Mouse (Mus musculus) megakaryocyte progenitor cell, adult 5-6 weeks (primary cell): ENCODE data around the gene Lmntd1. TPM values are rescaled to one million over a fixed set of nuclear protein-coding genes. Genes with fewer than 3 reads are reported as not detected.
A peak's percentile ranks its signal among the peaks of the same experiment; 100 is the strongest.
"Not testable (repeated sequence)": the region's sequence is repeated elsewhere in the genome, so short reads cannot be mapped to it uniquely, and the experiment has no call there.

Experiments used
- ATAC-seq: replicated peaks from 2 replicates; pipeline ENCODE4 v1.8.0; 2016; ENCODE audit warnings: mild to moderate bottlenecking, moderate TSS enrichment, inconsistent platforms; ENCODE audit not compliant: poor library complexity
- total RNA-seq, 2 experiments: library from RNA; stranded (forward) in 1 of 2; stranded (reverse) in 1 of 2; fragments of 157-497, 149-512 nt in 1 of 2; fragments of 200-1000 nt in 1 of 2; gene quantifications; 2 replicates each; pipeline versions ENCODE4 v1.2.3 to v1.2.4; 2015 to 2017

The Lmntd1 gene
- total RNA-seq, 2 experiments from 2014 or later, result not detected

DNA sequence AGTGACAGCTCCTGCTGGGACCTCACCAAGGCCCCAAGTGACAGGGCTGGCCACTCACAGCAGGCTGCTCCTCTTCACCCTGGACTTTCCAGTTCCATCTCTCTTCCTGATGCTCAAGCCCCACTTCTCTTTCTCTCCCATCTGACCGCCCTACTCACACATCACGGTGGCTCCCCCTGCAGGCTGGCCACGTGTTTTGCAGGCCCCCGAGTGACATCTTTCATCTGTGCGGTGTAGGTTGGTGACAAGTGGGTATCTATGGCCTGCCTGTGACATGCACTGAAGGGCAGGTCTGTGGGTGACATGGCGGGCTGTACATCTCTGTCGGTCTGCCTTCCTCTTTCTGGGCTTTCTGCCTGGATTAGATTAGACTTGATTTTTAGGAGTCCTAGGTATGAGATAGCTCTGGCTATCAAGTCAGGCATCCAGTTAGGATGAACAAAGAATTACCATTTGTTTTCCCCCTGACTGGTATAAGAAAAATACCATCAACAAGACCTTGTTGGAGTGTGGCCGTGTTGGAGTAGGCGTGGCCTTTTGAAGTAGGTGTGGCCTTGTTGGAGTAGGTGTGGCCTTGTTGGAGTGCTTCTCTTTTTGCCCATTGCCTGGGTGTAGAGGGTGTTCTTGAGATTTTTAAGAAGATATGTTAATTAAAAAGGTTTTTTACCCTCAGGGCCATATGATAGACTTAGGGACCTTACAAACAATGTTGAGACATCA, 265.8 kb downstream of the Lmntd1 start:
- peak; percentile 92 for ATAC-seq

DNA sequence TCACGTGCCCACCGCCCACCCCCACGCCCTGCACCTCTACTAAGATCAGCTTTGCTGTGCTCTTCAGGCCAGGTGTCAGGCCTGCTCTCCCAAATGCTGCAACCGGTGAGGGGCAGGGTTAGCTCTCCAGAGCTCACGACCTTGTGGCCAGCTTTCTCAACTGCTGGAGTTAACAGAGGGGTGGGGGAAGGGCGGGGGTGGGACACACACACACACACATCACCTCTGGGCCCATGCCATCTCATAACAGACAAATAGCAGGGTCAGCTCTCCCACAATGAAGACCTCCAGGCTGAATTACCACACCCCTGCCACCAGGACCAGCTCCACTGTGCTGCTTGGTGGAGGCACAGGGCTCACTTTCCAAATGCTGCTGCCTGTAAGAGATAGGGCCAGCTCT, 266.5 kb downstream of the Lmntd1 start:
- no peak for ATAC-seq

GRCm38 (mm10) chr6:145346789-145347557, 267.1 kb downstream of the Lmntd1 start:
- ATAC-seq, result no peak

DNA sequence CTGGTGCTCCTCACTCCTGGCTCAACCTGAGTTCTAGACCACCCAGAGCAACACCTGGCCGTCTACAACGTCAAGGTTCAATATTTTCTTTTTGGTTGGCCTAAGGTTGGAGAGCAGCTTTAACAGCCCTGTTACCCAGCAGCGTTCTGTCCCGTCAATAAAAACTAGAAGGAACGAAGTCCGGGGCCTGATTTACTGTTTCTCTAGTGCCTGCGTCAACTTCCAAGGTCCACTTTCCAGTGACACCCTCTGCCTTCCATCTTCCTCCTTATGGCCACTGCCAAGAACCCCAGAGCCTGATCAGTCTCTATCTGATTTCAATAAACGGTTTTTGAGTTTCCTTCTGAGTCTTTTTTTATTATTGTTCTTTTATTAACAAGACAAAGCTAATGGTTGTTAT, 267.8 kb downstream of the Lmntd1 start:
- ATAC-seq, result no peak

DNA sequence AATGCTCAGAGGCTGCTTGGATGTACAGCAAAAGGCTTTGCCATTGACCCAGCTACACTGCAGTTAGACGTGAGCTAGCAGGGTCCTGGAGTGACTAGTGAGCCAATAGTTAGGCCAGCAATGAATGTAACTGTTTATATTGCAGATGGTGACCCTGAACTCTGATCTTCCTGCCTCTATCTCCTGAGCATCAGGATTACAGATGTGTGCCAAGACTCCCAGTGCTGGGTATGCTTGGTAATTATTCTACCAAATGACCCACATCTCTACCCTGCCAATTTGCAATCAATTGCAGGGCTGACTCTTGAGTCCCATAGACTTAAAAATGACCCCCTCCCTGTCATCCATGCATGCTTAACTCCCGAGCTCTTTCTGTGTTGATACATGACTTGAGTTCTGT, 269.4 kb downstream of the Lmntd1 start:
- no peak for ATAC-seq

GRCm38 (mm10) chr6:145343457-145343856, 270.7 kb downstream of the Lmntd1 start:
- ATAC-seq, result no peak

DNA sequence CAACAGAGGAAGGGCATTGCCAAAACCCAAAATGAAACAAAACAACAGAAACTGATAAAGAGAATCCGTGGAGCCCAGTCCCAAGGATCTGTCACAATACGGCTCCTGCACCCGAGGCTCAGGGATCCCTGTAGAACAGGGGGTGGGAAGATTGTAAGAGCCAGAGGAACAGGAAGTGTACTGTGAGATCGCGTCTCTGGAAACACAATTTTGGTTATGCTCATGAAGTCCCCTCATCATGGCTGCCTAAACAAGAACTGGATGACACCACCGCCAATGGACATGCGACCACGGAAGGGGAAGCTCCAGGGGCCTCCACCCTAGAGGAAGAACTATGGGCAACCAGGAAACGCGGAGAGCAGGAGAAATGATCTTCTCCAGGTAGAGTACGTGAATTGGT, 271.3 kb downstream of the Lmntd1 start:
- ATAC-seq, result no peak

- peak; percentile 60 for ATAC-seq
These were observed 272.6 kb downstream of the Lmntd1 start for GRCm38 (mm10) chr6:145341301-145342193.

DNA sequence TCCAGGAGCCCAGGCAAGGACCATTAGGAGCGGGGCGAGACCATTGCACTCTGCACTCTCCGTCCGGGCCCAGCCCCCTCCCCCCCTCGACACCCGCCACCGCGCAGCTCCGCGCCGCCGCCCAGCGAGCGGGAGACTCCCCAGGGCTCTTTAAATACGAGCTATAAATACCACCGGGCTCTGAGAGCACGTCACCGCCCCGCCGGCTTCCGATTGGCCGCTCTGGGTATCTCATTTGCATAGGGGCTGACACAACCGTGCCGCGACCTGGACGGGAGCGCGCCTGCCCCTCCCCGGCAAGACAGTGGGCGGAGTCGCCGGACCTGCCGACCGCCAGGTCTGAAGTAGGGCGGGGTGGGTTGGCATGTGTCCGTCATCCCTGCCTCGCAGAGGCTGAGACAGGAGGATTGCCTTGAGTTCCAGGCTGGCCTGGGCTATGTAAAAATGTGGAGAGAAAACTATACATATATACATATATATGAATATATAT, 273.4 kb downstream of the Lmntd1 start:
- peak; percentile 79 for ATAC-seq

DNA sequence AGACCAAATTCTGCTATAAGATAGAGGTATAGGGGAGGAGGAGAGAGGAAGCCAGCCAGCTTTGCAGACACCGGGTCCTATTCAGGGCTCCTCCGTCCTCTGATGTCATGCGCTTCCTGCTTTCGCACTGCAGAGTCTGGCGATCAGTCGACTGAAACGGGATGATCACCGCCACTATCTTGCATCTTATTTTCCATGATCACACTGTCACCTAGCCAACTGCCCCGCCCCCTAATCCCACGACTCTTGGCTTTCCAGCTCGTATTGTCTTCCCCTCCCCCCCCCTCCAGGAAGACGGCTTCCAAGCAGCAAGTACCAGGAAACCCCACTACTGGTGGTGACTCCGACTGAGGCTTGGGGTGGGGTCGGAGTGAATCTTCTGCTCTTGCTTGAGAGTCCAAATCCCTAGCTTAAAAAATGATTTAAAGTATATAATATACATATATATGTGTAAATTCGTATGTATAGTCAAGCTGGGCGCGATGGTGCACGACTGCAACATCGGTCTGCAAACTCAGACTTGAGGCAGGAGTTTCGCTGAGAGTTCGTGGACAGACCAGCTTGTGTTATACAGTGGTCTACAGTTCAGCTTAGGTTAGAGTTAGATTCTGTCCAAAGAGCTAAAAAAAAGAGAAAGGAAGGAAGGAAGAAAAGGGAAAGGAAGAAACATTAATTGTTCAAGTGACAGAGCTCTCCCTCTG, 274.0 kb downstream of the Lmntd1 start:
- peak; percentile 25 for ATAC-seq

GRCm38 (mm10) chr6:145338571-145339294, 275.4 kb downstream of the Lmntd1 start:
- ATAC-seq, result no peak

GRCm38 (mm10) chr6:145337521-145337920, 276.6 kb downstream of the Lmntd1 start:
- ATAC-seq, result not testable (repeated sequence)

GRCm38 (mm10) chr6:145335876-145336768, 278.0 kb downstream of the Lmntd1 start:
- ATAC-seq, result no peak

DNA sequence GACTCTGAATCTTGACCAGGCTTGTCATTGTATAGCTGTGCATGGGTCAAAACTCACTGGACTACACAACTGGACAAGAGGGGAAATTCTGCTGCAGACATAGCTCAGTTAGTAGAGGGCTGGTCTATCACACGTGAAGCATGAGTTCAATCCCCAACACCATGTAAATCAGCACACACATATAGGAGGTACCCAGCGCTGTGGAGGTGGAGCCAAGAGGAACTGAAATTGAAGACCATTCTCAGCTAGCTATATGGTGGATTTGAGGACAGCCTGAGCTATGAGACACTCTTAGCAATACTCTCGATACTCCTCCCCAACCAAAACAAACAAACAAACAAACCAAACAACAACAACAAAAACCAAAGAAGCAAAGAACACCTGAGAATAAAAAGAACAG, 279.9 kb downstream of the Lmntd1 start:
- ATAC-seq, result no peak

- ATAC-seq, result peak; percentile 80
These were observed 287.8 kb downstream of the Lmntd1 start for GRCm38 (mm10) chr6:145326141-145326806.

DNA sequence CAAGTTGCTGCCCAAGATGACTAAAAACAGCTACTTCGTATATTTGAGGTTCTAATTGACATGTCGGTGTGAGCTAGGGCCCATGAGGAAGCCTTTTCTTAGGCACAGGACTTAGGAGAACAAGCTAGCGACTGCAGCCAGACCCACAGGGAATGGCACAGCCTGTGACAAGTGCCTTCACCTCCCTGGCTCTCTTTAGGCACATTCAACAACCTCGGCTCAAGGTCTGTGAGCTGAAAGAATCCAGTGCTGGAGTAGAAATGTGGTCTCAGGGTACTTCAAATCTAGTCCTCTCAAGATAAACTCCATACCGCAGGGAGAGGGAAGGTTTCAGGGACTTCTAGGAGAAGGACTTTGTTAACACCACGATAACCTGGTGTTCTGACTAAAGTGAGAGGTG, 289.0 kb downstream of the Lmntd1 start:
- ATAC-seq, result no peak

DNA sequence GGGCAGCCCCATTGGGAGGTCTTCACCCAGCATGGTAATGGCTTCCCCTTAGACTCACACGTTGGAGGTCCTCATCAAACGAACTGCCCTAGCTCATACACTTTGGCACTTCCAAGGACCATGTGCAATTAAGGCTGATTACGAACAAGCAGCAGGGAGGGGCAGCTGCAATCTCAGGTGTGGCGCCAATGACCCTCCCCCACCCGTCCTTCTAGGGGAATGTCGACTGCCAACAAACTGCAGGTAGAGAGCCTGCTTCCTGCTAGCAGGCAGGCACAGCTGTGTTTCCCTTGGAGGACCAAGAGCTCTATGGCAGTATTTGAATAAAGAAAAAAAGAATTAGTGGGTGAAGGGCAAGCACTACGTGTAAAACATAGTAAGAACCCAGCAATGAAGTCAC, 289.6 kb downstream of the Lmntd1 start:
- ATAC-seq, result no peak

DNA sequence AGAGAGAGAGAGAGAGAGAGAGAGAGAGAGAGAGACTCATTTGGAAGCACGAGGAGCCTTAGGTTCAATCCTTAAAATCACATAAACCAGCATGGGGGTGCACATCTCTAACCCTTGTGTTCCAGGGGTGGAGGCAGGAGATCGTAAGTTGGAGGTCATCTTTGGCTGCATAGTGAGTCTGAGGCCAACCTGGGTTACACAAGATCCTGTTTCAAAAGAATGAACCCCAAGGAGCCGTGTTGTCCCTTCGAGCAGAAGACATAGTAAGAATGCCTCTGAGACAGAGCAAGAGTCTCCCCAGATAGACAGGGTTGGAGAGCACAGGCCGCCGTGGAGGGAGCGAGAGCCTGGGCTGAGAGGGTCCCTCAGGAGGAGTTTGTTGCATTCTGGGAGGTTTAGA, 291.9 kb downstream of the Lmntd1 start:
- ATAC-seq, result peak; percentile 68
